Mouse (Mus musculus) liver, embryonic 13.5 days (tissue): ENCODE results near the gene Plekhg3. TPM values are rescaled to one million over a fixed set of nuclear protein-coding genes. Genes with fewer than 3 reads are reported as not detected.

Source experiments
- ATAC-seq: fragments of 200-750 bp; cut with Nextera tagmentation; 2 replicates; pipeline ENCODE4 v1.8.0; 2017; ENCODE audit warnings: low read depth, mild to moderate bottlenecking, moderate number of reproducible peaks, moderate library complexity
- DNase-seq: peaks from one replicate; pipeline ENCODE4 v3.0.0; 2022
- H3K27ac ChIP-seq: fragments of 300-500 bp; sonication (generic); 2 replicates; pipeline ENCODE4 v1.5.1; 2015; ENCODE audit warnings: moderate library complexity, mild to moderate bottlenecking, inconsistent platforms
- H3K27me3 ChIP-seq: fragments of 300-500 bp; sonication (generic); 2 replicates; pipeline ENCODE4 v1.6.1; 2015; ENCODE audit warnings: mild to moderate bottlenecking, inconsistent platforms
- H3K36me3 ChIP-seq: fragments of 300-500 bp; sonication (generic); 2 replicates; pipeline ENCODE4 v1.6.1; 2015; ENCODE audit warnings: mild to moderate bottlenecking, inconsistent platforms
- H3K4me1 ChIP-seq: fragments of 300-500 bp; sonication (generic); replicated peaks from 2 replicates; pipeline ENCODE4 v1.6.1; 2015; ENCODE audit warnings: inconsistent platforms
- H3K4me2 ChIP-seq: fragments of 300-500 bp; sonication (generic); 2 replicates; pipeline ENCODE4 v1.6.1; 2015; ENCODE audit warnings: inconsistent platforms, mild to moderate bottlenecking, moderate library complexity
- H3K4me3 ChIP-seq: fragments of 300-500 bp; sonication (generic); replicated peaks from 2 replicates; pipeline ENCODE4 v1.5.1; 2015; ENCODE audit warnings: mild to moderate bottlenecking, inconsistent platforms
- H3K9ac ChIP-seq: fragments of 300-500 bp; sonication (generic); 2 replicates; pipeline ENCODE4 v1.6.1; 2015; ENCODE audit warnings: mild to moderate bottlenecking, inconsistent platforms
- H3K9me3 ChIP-seq: fragments of 300-500 bp; sonication (generic); replicated peaks from 2 replicates; pipeline ENCODE4 v1.6.1; 2016; ENCODE audit warnings: inconsistent platforms
- WGBS: fragments of 180-500 bp; shearing (Covaris S2); methylation state at CpG from one replicate; pipeline ENCODE4 v1.1.7; 2015; ENCODE audit not compliant: insufficient replicate concordance; 5-methylcytosine and 5-hydroxymethylcytosine counted together
- microRNA-seq: library from miRNA; unstranded; fragments of <30 nt; microRNA quantifications from one replicate; pipeline ENCODE4, GENCODE M21; 2016
- polyA plus RNA-seq: library from polyadenylated mRNA; unstranded; fragments of >200 nt; fragmentation: Nextera tagmentation; extraction: Ambion mirVana; gene quantifications from 2 replicates; pipeline ENCODE4 v1.2.1, GENCODE M21; 2015

The Plekhg3 gene
- polyA plus RNA-seq, 1 experiment from 2014 or later = 1.7 TPM

DNA sequence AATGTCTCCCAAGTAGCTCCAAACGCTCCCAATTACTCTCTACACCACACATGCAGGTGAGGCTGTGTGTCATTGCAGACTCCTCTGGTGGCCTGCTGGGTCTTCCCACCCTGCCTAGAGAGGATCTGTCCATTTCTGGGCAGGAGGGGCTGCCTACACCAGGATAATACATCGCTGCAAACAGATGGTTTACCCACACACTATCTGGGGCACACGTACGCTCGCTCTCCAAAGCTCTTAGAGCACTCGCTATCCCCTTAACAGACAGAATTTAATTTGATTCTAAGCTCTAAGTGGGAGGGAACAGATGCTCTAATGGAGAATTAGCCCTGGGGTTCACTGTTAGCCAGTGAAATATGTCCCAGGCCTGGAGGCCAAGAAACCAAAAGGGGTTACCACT, 92.7 kb downstream of the Plekhg3 start:
- H3K4me2 ChIP-seq = no peak overlapping the region
- no peaks in the 10 kb centered on the region for H3K9me3 ChIP-seq
- H3K4me1 ChIP-seq = no peaks in the 10 kb centered on the region
- ATAC-seq (no peak), DNase-seq (no peak)
- H3K4me3 ChIP-seq = no peak overlapping the region
- H3K36me3 ChIP-seq = peaks cover 100% of the 10 kb centered on the region
- no peak overlapping the region for H3K9ac ChIP-seq
- no peaks in the 10 kb centered on the region for H3K27me3 ChIP-seq
- 87% methylated on average over 6 of the region's 6 CpGs for WGBS
- H3K27ac ChIP-seq = no peak overlapping the region

Small RNA genes lying within 50 kb of the gene (microRNA-seq; reads per million reads assigned to microRNA genes)
- not detected for gene Mir5135

Other genes with a start within 250 kb of the Plekhg3 start
- 0.43 and 0.51 TPM in 2 replicates for gene Akap5, start 206.0 kb upstream of the Plekhg3 start, polyA plus RNA-seq
- gene Zbtb25, start 161.3 kb upstream of the Plekhg3 start, polyA plus RNA-seq = 8.3 and 9.2 TPM in 2 replicates
- gene Zbtb1, start 160.6 kb upstream of the Plekhg3 start, polyA plus RNA-seq = 4.3 and 5.9 TPM in 2 replicates
- 1.7 and 2.4 TPM in 2 replicates for gene Hspa2, start 126.7 kb upstream of the Plekhg3 start, polyA plus RNA-seq
- 0.16 TPM in 1 of 2 replicates, not detected in the other for gene Ppp1r36, start 113.4 kb upstream of the Plekhg3 start, polyA plus RNA-seq
- gene Sptb, start 179.7 kb downstream of the Plekhg3 start, polyA plus RNA-seq = 39.7 and 53.3 TPM in 2 replicates
- 91.5 and 100 TPM in 2 replicates for gene Churc1, start 234.6 kb downstream of the Plekhg3 start, polyA plus RNA-seq
- gene Fntb, start 234.7 kb downstream of the Plekhg3 start, polyA plus RNA-seq = 22.2 and 24.9 TPM in 2 replicates